Mouse (Mus musculus): ENCODE measurements around the gene Bbc3.
"Not testable (repeated sequence)": the region's sequence is repeated elsewhere in the genome, so short reads cannot be mapped to it uniquely, and the experiment has no call there.

Bbc3 gene

GRCm38 (mm10) chr7:16308093-16308492, at the start of gene Bbc3:
Gene Bbc3, plus strand, starts transcription at chr7:16308393.
- not testable (repeated sequence) for DNase-seq (ENCODE audit: low read depth)

GRCm38 (mm10) chr7:16259110-16259590, 49.0 kb upstream of the Bbc3 start, which contains the start of gene C5ar1:
Gene C5ar1, minus strand, starts transcription at chr7:16259540.
- no peak for DNase-seq (ENCODE audit: low read depth)

- DNase-seq (ENCODE audit: low read depth) = no peak
These were observed 47.1 kb upstream of the Bbc3 start for GRCm38 (mm10) chr7:16261097-16261496.

- DNase-seq (ENCODE audit: low read depth) = peak; percentile 92
These were observed 45.0 kb upstream of the Bbc3 start for GRCm38 (mm10) chr7:16263015-16263787.

GRCm38 (mm10) chr7:16263843-16264242, 44.4 kb upstream of the Bbc3 start:
- DNase-seq (ENCODE audit: low read depth) = no peak

- DNase-seq (ENCODE audit: low read depth) = no peak
These were observed 42.3 kb upstream of the Bbc3 start for GRCm38 (mm10) chr7:16265856-16266255.

- DNase-seq (ENCODE audit: low read depth) = not testable (repeated sequence)
These were observed 41.6 kb upstream of the Bbc3 start for GRCm38 (mm10) chr7:16266593-16266992.

GRCm38 (mm10) chr7:16271139-16271538, 37.1 kb upstream of the Bbc3 start:
- no peak for DNase-seq (ENCODE audit: low read depth)

- DNase-seq (ENCODE audit: low read depth) = no peak
These were observed 35.5 kb upstream of the Bbc3 start for GRCm38 (mm10) chr7:16272681-16273080.

- peak; percentile 96 for DNase-seq (ENCODE audit: low read depth)
These were observed 35.0 kb upstream of the Bbc3 start, which contains the start of gene Inafm1 for GRCm38 (mm10) chr7:16273081-16273765. Gene Inafm1, minus strand, starts transcription at chr7:16273617.

- peak; percentile 94 for DNase-seq (ENCODE audit: low read depth)
These were observed 34.4 kb upstream of the Bbc3 start for GRCm38 (mm10) chr7:16273766-16274140.

GRCm38 (mm10) chr7:16274922-16275890, 33.0 kb upstream of the Bbc3 start:
- peak; percentile 13 for DNase-seq (ENCODE audit: low read depth)

- DNase-seq (ENCODE audit: low read depth) = peak; percentile 3
These were observed 27.5 kb upstream of the Bbc3 start for GRCm38 (mm10) chr7:16280721-16281120.

- DNase-seq (ENCODE audit: low read depth) = no peak
These were observed 25.9 kb upstream of the Bbc3 start for GRCm38 (mm10) chr7:16282334-16282733.

- no peak for DNase-seq (ENCODE audit: low read depth)
These were observed 24.2 kb upstream of the Bbc3 start for GRCm38 (mm10) chr7:16284001-16284400.

GRCm38 (mm10) chr7:16284904-16285303, 23.3 kb upstream of the Bbc3 start:
- DNase-seq (ENCODE audit: low read depth) = no peak

- DNase-seq (ENCODE audit: low read depth) = peak; percentile 61
These were observed 22.7 kb upstream of the Bbc3 start for GRCm38 (mm10) chr7:16285450-16286025.

- DNase-seq (ENCODE audit: low read depth) = peak; percentile 98
These were observed 21.9 kb upstream of the Bbc3 start, which contains the start of gene Ccdc9 for GRCm38 (mm10) chr7:16286026-16286961. Gene Ccdc9, minus strand, starts transcription at chr7:16286795.

GRCm38 (mm10) chr7:16287016-16287415, 21.2 kb upstream of the Bbc3 start:
- no peak for DNase-seq (ENCODE audit: low read depth)

- no peak for DNase-seq (ENCODE audit: low read depth)
These were observed 20.4 kb upstream of the Bbc3 start for GRCm38 (mm10) chr7:16287791-16288190.

Measured in naive thymus-derived CD4-positive, alpha-beta T cell, adult 2 months (primary cell).